In the genomic region with DNA sequence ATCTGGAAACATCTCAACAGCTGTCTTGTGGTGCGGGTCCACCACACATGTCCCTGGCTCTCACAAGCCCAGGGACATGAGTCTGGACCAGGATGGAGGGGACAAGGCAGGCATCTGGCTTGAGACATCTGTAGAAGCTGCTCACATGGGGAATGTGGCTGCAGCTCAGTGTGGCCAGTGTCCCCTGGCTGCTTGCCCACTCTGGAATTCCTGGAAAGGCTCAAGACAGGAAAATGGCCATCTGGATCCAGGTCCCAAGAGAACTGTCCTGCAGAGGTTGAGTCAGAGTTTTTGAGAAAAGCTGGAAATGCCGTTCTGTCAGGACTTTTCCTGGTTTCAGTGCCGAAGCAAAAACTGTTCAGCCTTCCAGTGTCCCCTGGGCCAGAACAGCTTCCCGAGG, we compare ENCODE assay signal across 9 mouse cellular contexts.
DNase-seq lines count a peak whose midpoint lies in the region; ATAC-seq lines count a peak whose summit lies in the region.
"Had no signal": no experiment of that assay in that cellular context is flagged by ENCODE, and none has a peak within 500 bp of the region (broad histone marks: within the 10 kb centered on the region; RNA-seq: fewer than 3 reads in every experiment).

No protein-coding gene starts in this region.

- no peaks in the 10 kb centered on the region for H3K27me3 ChIP-seq in heart, embryonic 16.5 days (ENCODE audit: control insufficient read depth, insufficient read depth, low read length)
- H3K27me3 ChIP-seq in stomach, embryonic 16.5 days (ENCODE audit: control insufficient read depth, insufficient read depth, low read length), result no peaks in the 10 kb centered on the region
- H3K27me3 ChIP-seq: liver, embryonic 13.5 days had no signal

- peak; percentile 71 for ATAC-seq in heart, embryonic 16.5 days (replicated peaks; ENCODE audit: extremely low read depth, insufficient read depth, low FRiP score)
- peak; percentile 58; the same call in 1 of the 2 replicates for ATAC-seq in stomach, embryonic 16.5 days (ENCODE audit: insufficient read depth, low FRiP score)

- no peaks in the 10 kb centered on the region for H3K36me3 ChIP-seq in heart, embryonic 16.5 days (ENCODE audit: control insufficient read depth, insufficient read depth)
- H3K36me3 ChIP-seq in stomach, embryonic 16.5 days (ENCODE audit: control insufficient read depth, insufficient read depth, low read length), result no peaks in the 10 kb centered on the region
- H3K36me3 ChIP-seq: liver, embryonic 13.5 days had no signal

- H3K9me3 ChIP-seq in heart, embryonic 16.5 days (replicated peaks; ENCODE audit: control insufficient read depth, low read length), result no peaks in the 10 kb centered on the region
- H3K9me3 ChIP-seq in stomach, embryonic 16.5 days (replicated peaks; ENCODE audit: control insufficient read depth, low read length), result no peaks in the 10 kb centered on the region
- H3K9me3 ChIP-seq: liver, embryonic 13.5 days had no signal

- H3K4me2 ChIP-seq in heart, embryonic 16.5 days (ENCODE audit: low read depth, low read length), result peak overlapping the region; percentile 21; the same call in 1 of the 2 replicates
- no peak overlapping the region for H3K4me2 ChIP-seq in stomach, embryonic 16.5 days (ENCODE audit: low read depth, low read length)
- H3K4me2 ChIP-seq: liver, embryonic 13.5 days had no signal

- DNase-seq in adipocyte (ENCODE audit: low spot score), result peak; percentile 95
- peak; percentile 92 for DNase-seq in kidney, postnatal 14 days
- no peak for DNase-seq in yolk sac, embryonic 10.5 days (ENCODE audit: low spot score)
- DNase-seq in left cerebral cortex, postnatal 14 days (ENCODE audit: low spot score in 2 of 2), result no peak
- DNase-seq in left cerebral cortex, adult 9 months (ENCODE audit: low spot score in 2 of 2), result no peak
- DNase-seq: liver, embryonic 13.5 days had no signal

- intact Hi-C loops in left cerebral cortex, postnatal 14 days (cut with DNase I), result loop anchor here (10.0 kb wide), 1 partner anchor 389 kb away; a partner anchor contains a TSS

- peak overlapping the region; percentile 3; the same call in 1 of the 2 replicates for H3K9ac ChIP-seq in heart, embryonic 16.5 days (ENCODE audit: low read length)
- H3K9ac ChIP-seq in stomach, embryonic 16.5 days (ENCODE audit: low read length), result no peak overlapping the region
- H3K9ac ChIP-seq: liver, embryonic 13.5 days had no signal

- H3K4me3 ChIP-seq in brown adipose tissue, adult 24 weeks (ENCODE audit: insufficient read depth, low read depth, low read length), result no peak overlapping the region
- H3K4me3 ChIP-seq in heart, embryonic 16.5 days (ENCODE audit: low read length), result no peak overlapping the region
- no peak overlapping the region for H3K4me3 ChIP-seq in stomach, embryonic 16.5 days (replicated peaks; ENCODE audit: low read length)
- H3K4me3 ChIP-seq: liver, embryonic 13.5 days had no signal

- 46% methylated on average over 4 of the region's 4 CpGs for WGBS in heart, embryonic 16.5 days
- 39% methylated on average over 4 of the region's 4 CpGs for WGBS in stomach, embryonic 16.5 days

- peak overlapping the region; percentile 97 for H3K27ac ChIP-seq in brown adipose tissue, adult 24 weeks (replicated peaks; ENCODE audit: low read depth, low read length)
- H3K27ac ChIP-seq in heart, embryonic 16.5 days (ENCODE audit: low read length), result peak overlapping the region; percentile 86
- H3K27ac ChIP-seq in stomach, embryonic 16.5 days (ENCODE audit: low read length), result peak overlapping the region; percentile 50
- H3K27ac ChIP-seq: liver, embryonic 13.5 days had no signal

- peaks cover 19% of the 10 kb centered on the region for H3K4me1 ChIP-seq in brown adipose tissue, adult 24 weeks (ENCODE audit: control insufficient read depth, insufficient read depth, insufficient read length, low read length)
- H3K4me1 ChIP-seq in heart, embryonic 16.5 days (ENCODE audit: control insufficient read depth, insufficient read depth, low read length), result peaks cover 33% of the 10 kb centered on the region
- H3K4me1 ChIP-seq in stomach, embryonic 16.5 days (ENCODE audit: control insufficient read depth, insufficient read depth, low read length), result peaks cover 9% of the 10 kb centered on the region; the same call in 1 of the 2 replicates

Comparison
In these comparisons a context has a peak if more than half of its experiments do, and no peak if none do; other contexts are left out.
1. DNase-seq: peak in adipocyte (single experiment) and kidney, postnatal 14 days (single experiment); none in yolk sac, embryonic 10.5 days (single experiment), left cerebral cortex, postnatal 14 days (0 of 2) and left cerebral cortex, adult 9 months (0 of 2).
2. Peak in every context shown above with its lines, with median percentiles within 50 percentile points of each other: H3K27ac ChIP-seq.